Mouse (Mus musculus) forebrain, embryonic 11.5 days (tissue): Measurements from ENCODE around the gene Ly6g6c. TPM values are rescaled to one million over a fixed set of nuclear protein-coding genes. Genes with fewer than 3 reads are reported as not detected.
A peak's percentile ranks its signal among the peaks of the same experiment; 100 is the strongest.

Experiments
- ATAC-seq: fragments of 200-750 bp; cut with Nextera tagmentation; replicated peaks from 2 replicates; pipeline ENCODE4 v1.8.0; 2017; ENCODE audit warnings: moderate TSS enrichment; ENCODE audit not compliant: low FRiP score
- DNase-seq: peaks from one replicate; pipeline ENCODE4 v3.0.0-alpha.2; 2017; ENCODE audit warnings: low spot score
- H3K27ac ChIP-seq: fragments of 300-500 bp; sonication (generic); 2 replicates; pipeline ENCODE4 v1.5.1; 2014; ENCODE audit warnings: low read depth, low read length
- H3K27me3 ChIP-seq: fragments of 300-500 bp; sonication (generic); 2 replicates; pipeline ENCODE4 v1.6.1; 2014; ENCODE audit warnings: mild to moderate bottlenecking, low read length, mixed read lengths; ENCODE audit not compliant: control insufficient read depth, insufficient read depth
- H3K36me3 ChIP-seq: fragments of 300-500 bp; sonication (generic); 2 replicates; pipeline ENCODE4 v1.6.1; 2014; ENCODE audit warnings: mild to moderate bottlenecking, low read length, moderate library complexity, mixed read lengths; ENCODE audit not compliant: control insufficient read depth, insufficient read depth
- H3K4me1 ChIP-seq: fragments of 300-500 bp; sonication (generic); replicated peaks from 2 replicates; pipeline ENCODE4 v1.6.1; 2014; ENCODE audit warnings: low read length, mixed read lengths; ENCODE audit not compliant: control insufficient read depth, insufficient read depth
- H3K4me2 ChIP-seq: fragments of 300-500 bp; sonication (generic); 2 replicates; pipeline ENCODE4 v1.6.1; 2014; ENCODE audit warnings: low read depth, mild to moderate bottlenecking, low read length, moderate library complexity, mixed read lengths; ENCODE audit not compliant: severe bottlenecking
- H3K4me3 ChIP-seq: fragments of 300-500 bp; sonication (generic); 2 replicates; pipeline ENCODE4 v1.5.1; 2014; ENCODE audit warnings: low read depth, low read length
- H3K9ac ChIP-seq: fragments of 300-500 bp; sonication (generic); 2 replicates; pipeline ENCODE4 v1.6.1; 2014; ENCODE audit warnings: low read length
- H3K9me3 ChIP-seq: fragments of 300-500 bp; sonication (generic); 2 replicates; pipeline ENCODE4 v1.6.1; 2016; ENCODE audit warnings: low read length, mixed read lengths; ENCODE audit not compliant: control insufficient read depth
- WGBS: fragments of 180-500 bp; shearing (Covaris S2); extraction: QIAGEN DNeasy Blood & Tissue Kit; methylation state at CpG from one replicate; pipeline ENCODE4 v1.1.7; 2014; 5-methylcytosine and 5-hydroxymethylcytosine counted together
- polyA plus RNA-seq: library from polyadenylated mRNA; unstranded; fragments of >200 nt; fragmentation: Nextera tagmentation; extraction: Ambion mirVana; gene quantifications from 2 replicates; pipeline ENCODE4 v1.2.1, GENCODE M21; 2014

Gene Ly6g6c
- polyA plus RNA-seq, 1 experiment from 2014 or later: 0.20 TPM

DNA sequence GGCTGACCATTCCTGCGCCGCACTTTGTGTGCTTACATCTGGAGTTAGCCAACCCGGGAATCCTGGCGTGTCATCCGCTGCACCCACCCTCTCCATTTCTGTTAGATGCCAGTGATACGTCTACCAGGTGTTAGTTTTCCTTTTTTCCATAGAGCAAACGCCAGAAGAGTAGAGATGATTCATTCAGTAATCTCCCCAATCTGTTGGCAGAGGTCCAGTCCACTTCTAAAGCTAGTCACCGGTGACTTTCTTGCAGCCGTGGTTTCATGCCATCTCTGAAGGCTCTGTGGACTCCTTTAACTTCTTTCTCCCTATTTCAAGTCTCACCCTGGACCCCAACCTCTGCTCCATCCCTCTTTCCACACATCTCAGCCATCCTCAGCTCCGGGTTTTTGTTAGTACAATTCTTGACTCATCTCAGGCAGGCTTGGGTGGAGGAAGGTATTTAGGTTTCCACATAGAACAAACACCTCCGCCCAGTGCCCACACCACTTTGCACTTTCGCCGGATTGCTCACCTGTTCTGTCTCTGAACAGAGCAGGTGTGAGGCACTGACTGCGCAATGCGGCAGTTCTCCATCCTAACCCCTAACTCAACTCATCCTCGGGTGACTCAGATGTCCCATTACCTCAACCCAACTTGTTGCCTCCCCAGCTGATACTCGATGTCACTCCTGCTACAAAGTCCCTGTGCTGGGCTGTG is 3.2 kb downstream of the Ly6g6c start:
- no peak overlapping the region for H3K4me2 ChIP-seq
- H3K27me3 ChIP-seq: peaks cover 14% of the 10 kb centered on the region
- no peak overlapping the region for H3K27ac ChIP-seq
- peaks cover 6% of the 10 kb centered on the region; the same call in 1 of the 2 replicates for H3K4me1 ChIP-seq
- H3K9ac ChIP-seq: no peak overlapping the region
- no peak overlapping the region for H3K4me3 ChIP-seq
- H3K9me3 ChIP-seq: no peaks in the 10 kb centered on the region
- H3K36me3 ChIP-seq: no peaks in the 10 kb centered on the region
- DNase-seq (no peak), ATAC-seq (no peak)
- 88% methylated on average over 17 of the region's 17 CpGs for WGBS

- Histone ChIP-seq H3K9me3 (no peaks in the 10 kb centered on the region), H3K9ac (no peak overlapping the region), H3K36me3 (no peaks in the 10 kb centered on the region), H3K4me3 (no peak overlapping the region), H3K27me3 (peaks cover 9% of the 10 kb centered on the region), H3K4me1 (no peaks in the 10 kb centered on the region; the same call in 1 of the 2 replicates), H3K4me2 (no peak overlapping the region), H3K27ac (no peak overlapping the region)
- no peak for ATAC-seq
- DNase-seq: no peak
- WGBS: 63% methylated on average over 6 of the region's 6 CpGs
Observed at GRCm38 (mm10) chr17:35070556-35071229, 5.5 kb downstream of the Ly6g6c start.

- Histone ChIP-seq H3K4me3 (no peak overlapping the region), H3K27me3 (peaks cover 2% of the 10 kb centered on the region; the same call in 1 of the 2 replicates), H3K27ac (no peak overlapping the region), H3K4me2 (no peak overlapping the region), H3K9me3 (no peaks in the 10 kb centered on the region), H3K4me1 (peaks cover 4% of the 10 kb centered on the region; the same call in 1 of the 2 replicates), H3K36me3 (no peaks in the 10 kb centered on the region), H3K9ac (no peak overlapping the region)
- no peak for ATAC-seq
- 87% methylated on average over 9 of the region's 9 CpGs for WGBS
- no peak for DNase-seq
Observed at GRCm38 (mm10) chr17:35071454-35071853, 6.3 kb downstream of the Ly6g6c start.

GRCm38 (mm10) chr17:35074097-35074496 is 8.9 kb downstream of the Ly6g6c start:
- ATAC-seq (no peak), DNase-seq (no peak)
- Histone ChIP-seq H3K36me3 (no peaks in the 10 kb centered on the region), H3K27ac (no peak overlapping the region), H3K9ac (no peak overlapping the region), H3K4me2 (no peak overlapping the region), H3K9me3 (no peaks in the 10 kb centered on the region), H3K4me3 (no peak overlapping the region), H3K27me3 (no peaks in the 10 kb centered on the region), H3K4me1 (peaks cover 11% of the 10 kb centered on the region; the same call in 1 of the 2 replicates)
- WGBS: 58% methylated on average over 17 of the region's 17 CpGs

DNA sequence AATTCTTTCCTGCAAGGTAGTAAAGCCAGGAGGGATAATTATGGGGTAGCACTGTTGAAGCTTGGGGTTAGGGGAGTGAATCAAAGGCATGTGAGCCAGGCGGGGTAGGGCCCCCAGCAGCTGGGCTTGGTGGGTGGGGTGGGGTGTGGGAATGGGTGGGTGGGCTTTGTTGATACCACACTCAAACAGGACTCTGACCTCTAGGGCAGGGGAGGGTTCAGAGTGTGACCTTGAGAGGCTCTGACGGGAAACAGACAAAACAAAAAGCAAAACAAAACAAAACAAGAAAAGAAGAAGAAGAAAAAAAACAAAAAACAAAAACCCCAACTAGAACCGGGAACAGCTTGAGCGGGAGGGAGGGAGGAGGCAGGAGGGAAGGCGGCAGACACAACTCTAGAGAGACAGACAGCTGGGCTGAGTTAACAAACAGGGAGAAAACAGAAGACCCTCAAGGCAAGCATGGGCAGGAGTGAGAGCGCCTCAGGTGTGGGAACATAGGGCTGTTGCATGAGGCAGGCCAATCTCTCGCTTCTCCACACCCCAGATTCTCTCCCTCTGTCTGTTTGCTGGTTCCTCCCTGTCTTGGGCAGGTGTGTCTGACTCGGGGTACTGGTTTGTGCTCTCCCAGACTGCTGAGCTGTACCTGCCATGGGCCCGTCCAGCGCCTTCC is 11.5 kb downstream of the Ly6g6c start, which contains the start of gene Ly6g6e:
Gene Ly6g6e (plus strand): TSS at position 396 of the 670 bp plus-strand sequence.
- Histone ChIP-seq H3K27me3 (no peaks in the 10 kb centered on the region), H3K4me3 (no peak within 1 kb of the TSS), H3K9ac (peak within 1 kb of the TSS; percentile 45), H3K36me3 (no peaks in the 10 kb centered on the region), H3K4me2 (peak within 1 kb of the TSS; percentile 41), H3K27ac (no peak within 1 kb of the TSS), H3K9me3 (no peaks in the 10 kb centered on the region), H3K4me1 (peaks cover 11% of the 10 kb centered on the region; the same call in 1 of the 2 replicates)
- 22% methylated on average over 10 of the region's 10 CpGs for WGBS
- ATAC-seq (no peak), DNase-seq (no peak)

DNA sequence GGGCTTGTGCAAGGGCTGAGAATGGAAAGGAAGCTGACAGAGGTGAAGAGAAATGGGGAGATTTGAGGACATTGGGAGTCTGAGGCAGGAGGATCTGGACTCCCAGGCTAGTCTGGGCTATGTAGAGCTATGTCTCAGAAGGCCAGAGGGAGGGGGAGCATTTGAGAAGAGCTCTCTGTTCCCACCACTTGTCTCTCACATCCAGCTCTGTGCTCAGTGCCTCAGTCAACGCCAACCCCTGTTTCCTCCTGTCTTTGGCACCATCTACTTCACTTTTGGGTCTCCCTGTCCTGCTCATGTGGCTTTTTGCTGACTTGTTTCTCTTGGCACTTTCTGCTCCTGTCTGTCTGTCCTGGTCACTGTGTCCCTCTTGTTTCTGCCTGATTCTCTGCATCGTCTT is 12.1 kb downstream of the Ly6g6c start:
- Histone ChIP-seq H3K27ac (no peak overlapping the region), H3K27me3 (no peaks in the 10 kb centered on the region), H3K9ac (peak overlapping the region; percentile 45), H3K4me2 (peak overlapping the region; percentile 41), H3K4me3 (no peak overlapping the region), H3K4me1 (peaks cover 11% of the 10 kb centered on the region; the same call in 1 of the 2 replicates), H3K36me3 (no peaks in the 10 kb centered on the region), H3K9me3 (no peaks in the 10 kb centered on the region)
- DNase-seq: no peak
- no peak for ATAC-seq
- 54% methylated on average over 2 of the region's 2 CpGs for WGBS

DNA sequence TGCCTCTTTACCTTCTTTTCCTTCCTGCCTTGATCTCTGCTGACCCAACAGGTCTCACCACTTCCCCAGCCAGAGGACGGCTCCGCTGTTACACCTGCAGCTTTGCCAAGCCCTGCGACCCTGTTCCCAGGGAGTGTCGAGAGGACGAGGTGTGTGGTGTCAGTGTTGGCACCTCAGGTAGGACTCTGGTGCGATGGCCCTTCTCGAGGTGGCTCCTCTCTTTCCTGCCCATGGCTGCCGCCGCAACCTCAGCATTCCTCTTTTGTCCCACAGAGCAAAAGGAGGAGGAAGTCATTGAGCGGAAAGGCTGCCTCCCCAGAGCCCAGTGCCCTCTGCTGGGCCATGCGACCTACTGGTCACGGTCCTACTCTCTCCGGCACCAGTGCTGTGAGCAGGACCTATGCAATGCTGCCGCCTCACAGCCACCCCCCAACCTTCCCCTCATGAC is 12.6 kb downstream of the Ly6g6c start, which contains the start of gene Ly6g6d:
Gene Ly6g6d (minus strand): TSS at position 280 of the 448 bp plus-strand sequence.
- no peak for DNase-seq
- Histone ChIP-seq H3K27me3 (no peaks in the 10 kb centered on the region), H3K9me3 (no peaks in the 10 kb centered on the region), H3K4me2 (peak within 1 kb of the TSS; percentile 41), H3K27ac (no peak within 1 kb of the TSS), H3K9ac (peak within 1 kb of the TSS; percentile 45), H3K4me3 (no peak within 1 kb of the TSS), H3K36me3 (no peaks in the 10 kb centered on the region), H3K4me1 (peaks cover 11% of the 10 kb centered on the region; the same call in 1 of the 2 replicates)
- 0 out of 2 replicates have a peak, but pooled peaks have one; percentile 51 for ATAC-seq
- WGBS: 8% methylated on average over 14 of the region's 14 CpGs

DNA sequence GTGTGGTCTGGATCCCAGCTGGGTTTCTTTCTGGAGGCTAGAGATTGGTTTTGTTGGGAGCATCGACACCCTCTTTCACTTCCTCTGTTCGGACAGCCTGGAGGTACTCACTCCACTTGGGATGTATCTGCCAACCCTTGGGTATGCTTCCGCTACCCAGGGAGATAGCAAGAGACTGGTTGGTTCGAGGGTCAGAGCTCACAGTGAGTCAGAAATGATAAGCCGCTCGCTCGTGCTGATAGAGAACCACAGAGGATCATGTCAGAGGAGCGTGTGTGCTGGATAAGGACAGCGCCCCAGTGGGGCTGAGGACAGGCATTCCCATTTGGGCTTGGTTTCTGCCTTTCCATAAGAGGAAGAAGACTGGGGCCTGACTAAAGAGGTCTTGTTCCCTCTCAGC is 14.6 kb downstream of the Ly6g6c start:
- H3K4me1 ChIP-seq: peaks cover 11% of the 10 kb centered on the region; the same call in 1 of the 2 replicates
- no peaks in the 10 kb centered on the region for H3K27me3 ChIP-seq
- H3K36me3 ChIP-seq: no peaks in the 10 kb centered on the region
- no peak overlapping the region for H3K27ac ChIP-seq
- ATAC-seq (no peak), DNase-seq (no peak)
- H3K4me2 ChIP-seq: no peak overlapping the region
- no peak overlapping the region for H3K4me3 ChIP-seq
- no peaks in the 10 kb centered on the region for H3K9me3 ChIP-seq
- WGBS: 71% methylated on average over 9 of the region's 9 CpGs
- no peak overlapping the region for H3K9ac ChIP-seq
